Mouse (Mus musculus): ENCODE data around the gene Hvcn1.

DNA sequence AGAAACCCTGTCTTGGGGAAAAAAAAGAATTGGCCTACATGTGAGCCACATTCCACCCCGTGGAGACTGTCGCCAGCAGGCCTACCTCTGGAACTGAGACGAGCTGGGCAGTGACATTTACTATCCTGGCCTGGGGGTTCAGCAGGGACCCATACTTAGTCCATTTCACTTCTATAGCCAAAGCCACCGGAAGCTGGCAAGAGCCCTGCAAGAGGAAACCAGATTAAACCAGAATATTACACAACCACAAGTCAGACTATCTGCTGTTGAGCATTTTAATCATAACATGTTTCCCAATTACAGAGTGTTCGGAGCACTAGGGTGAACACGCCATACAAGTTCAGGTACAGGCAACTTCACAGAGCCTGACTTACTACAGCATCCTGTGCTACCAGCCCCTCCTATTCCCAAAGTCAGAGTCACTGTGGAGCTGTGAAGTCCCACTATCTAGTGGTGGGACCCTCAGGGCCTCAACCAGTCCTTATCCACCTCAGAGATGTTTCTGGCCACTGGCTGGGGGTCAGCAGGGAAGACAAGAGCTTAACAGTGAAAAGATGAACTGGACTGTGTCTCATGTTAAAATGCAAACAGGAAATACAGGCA, 36.0 kb downstream of the Hvcn1 start:
- no peak for TF ChIP-seq CTCF (IDR thresholded peaks at IDR 0.05; ENCODE audit: low read depth, low read length)
- no peak for TF ChIP-seq POLR2A (IDR thresholded peaks at IDR 0.05; ENCODE audit: borderline replicate concordance, low read depth, low read length)
